Mouse (Mus musculus) brain, adult 10 weeks (tissue): ENCODE measurements around the gene Pde8b. TPM values are rescaled to one million over a fixed set of nuclear protein-coding genes. Genes with fewer than 3 reads are reported as not detected.

Experiments used
- polyA plus RNA-seq: library from polyadenylated mRNA; stranded (reverse); fragments of 350-450 nt; fragmentation: Illumina TruSeq; extraction: RNeasy Lipid Tissue Mini Kit (QIAGEN cat#74804); gene quantifications from one replicate; pipeline ENCODE4 v1.2.3, GENCODE M21; 2015; ENCODE audit warnings: low read depth, low replicate concordance

Pde8b gene
- polyA plus RNA-seq = 71.7 TPM

GRCm38 (mm10) chr13:95249511-95250456, at the start of gene Pde8b:
Gene Pde8b (minus strand): TSS chr13:95250336.

GRCm38 (mm10) chr13:94976219-94977186, 273.6 kb downstream of the Pde8b start, which contains the start of gene Wdr41:
Gene Wdr41 (plus strand): TSS chr13:94976344.

Other genes starting within 250 kb of the Pde8b start
- 11.2 TPM for gene Zbed3, start 73.3 kb upstream of the Pde8b start, polyA plus RNA-seq
- 39.0 TPM for gene Aggf1, start 125.0 kb upstream of the Pde8b start, polyA plus RNA-seq
- gene Crhbp, start 194.6 kb upstream of the Pde8b start, polyA plus RNA-seq = 30.0 TPM
- not detected for gene S100z, start 228.4 kb upstream of the Pde8b start, polyA plus RNA-seq